Mouse (Mus musculus): Measurements from ENCODE around the gene Lpgat1. TPM values are rescaled to one million over a fixed set of nuclear protein-coding genes. Genes with fewer than 3 reads are reported as not detected.

The Lpgat1 gene
- 23.8 and 26.4 TPM in 2 replicates for polyA plus RNA-seq (2014; fragmentation: Nextera tagmentation; extraction: Ambion mirVana)

DNA sequence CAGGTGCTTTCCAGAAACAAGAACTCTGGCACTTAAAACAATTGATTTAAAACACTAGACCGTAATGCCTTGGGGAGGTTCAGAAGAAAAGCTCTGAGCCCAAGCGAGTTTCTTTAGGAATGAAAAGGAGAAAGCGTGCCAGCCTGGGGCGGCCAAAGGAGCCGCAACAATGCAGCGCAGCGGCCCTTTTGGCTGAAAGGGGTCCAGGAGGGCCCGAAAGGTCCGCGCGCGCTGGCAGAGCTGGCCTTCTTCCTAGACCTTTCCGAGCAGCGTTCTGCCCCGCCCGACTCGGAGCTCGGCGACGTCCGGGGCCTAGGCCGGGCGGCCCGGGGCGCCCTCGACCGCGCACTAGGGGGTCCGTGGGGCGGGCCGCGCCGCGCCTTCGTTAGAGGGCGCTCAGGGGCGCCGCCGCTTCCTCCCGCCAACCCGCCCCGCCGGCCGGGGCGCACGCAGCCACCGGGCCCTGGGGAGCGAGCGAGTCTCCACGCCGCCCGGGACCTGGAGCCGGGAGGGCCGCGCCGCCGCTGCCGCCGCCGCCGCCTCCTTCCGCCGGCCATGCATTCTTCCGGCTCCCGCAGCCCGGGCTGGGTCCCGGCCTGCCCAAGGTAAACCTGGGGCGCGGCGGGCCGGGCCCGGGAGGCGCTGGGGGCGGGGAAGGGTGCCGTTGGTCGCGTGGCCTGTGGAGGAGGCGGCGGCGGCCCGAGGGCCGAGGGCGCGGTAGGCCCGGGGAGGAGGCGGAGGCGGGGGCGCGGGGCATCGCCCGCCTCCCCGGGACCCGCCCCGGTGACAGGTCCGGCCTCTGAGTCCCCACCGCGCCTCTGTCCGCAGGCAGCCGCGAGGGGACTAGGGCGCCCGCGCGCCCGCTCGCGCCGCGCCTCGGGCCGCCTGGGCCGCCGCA lies at the start of gene Lpgat1:
TSS of gene Lpgat1 (plus strand) at position 234 of the 898 bp plus-strand sequence.
- WGBS = under 1% methylated on average over 66 of the region's 113 CpGs
- H3K27me3 ChIP-seq (ENCODE audit: control insufficient read depth, insufficient read depth, low read length) = no peaks in the 10 kb centered on the region
- H3K27ac ChIP-seq (ENCODE audit: low read length) = peak within 1 kb of the TSS; percentile 87
- peaks cover 3% of the 10 kb centered on the region; the same call in 1 of the 2 replicates for H3K36me3 ChIP-seq (ENCODE audit: control insufficient read depth, insufficient read depth, low read length)
- H3K4me3 ChIP-seq (ENCODE audit: low read depth, low read length) = peak within 1 kb of the TSS; percentile 83
- peak within 1 kb of the TSS; percentile 92 for H3K4me2 ChIP-seq (replicated peaks; ENCODE audit: low read depth, low read length)
- H3K9me3 ChIP-seq (ENCODE audit: control insufficient read depth, low read depth, low read length) = no peaks in the 10 kb centered on the region
- peak within 1 kb of the TSS; percentile 83 for H3K9ac ChIP-seq (replicated peaks; ENCODE audit: low read depth, low read length)
- H3K4me1 ChIP-seq (ENCODE audit: control insufficient read depth, insufficient read depth, low read length) = peaks cover 8% of the 10 kb centered on the region
- peak; percentile 89 for ATAC-seq (ENCODE audit: insufficient number of reproducible peaks, insufficient read depth, low FRiP score, low read depth)

DNA sequence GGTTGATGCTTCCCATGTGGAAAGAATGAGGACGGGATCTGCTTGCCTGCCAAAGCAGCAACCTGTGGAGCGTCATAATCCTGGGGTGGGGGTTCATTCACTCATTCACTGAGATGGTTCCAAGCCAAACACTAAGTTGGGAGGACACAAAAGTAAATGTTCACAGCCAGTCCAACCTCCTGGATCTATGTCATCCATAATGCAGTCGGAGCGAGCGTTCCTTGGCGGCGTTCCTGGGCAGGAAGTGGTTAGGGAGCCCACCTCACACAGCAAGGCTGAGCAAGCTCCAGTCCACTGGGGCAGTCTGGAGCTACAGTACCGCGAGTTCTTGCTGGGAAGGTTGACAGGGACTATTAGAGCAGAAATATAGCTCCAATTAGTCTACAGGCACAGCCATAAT lies 49.6 kb upstream of the Lpgat1 start:
- 52% methylated on average over 9 of the region's 9 CpGs for WGBS
- Histone ChIP-seq H3K4me2 (replicated peaks; ENCODE audit: low read depth, low read length) (no peak overlapping the region), H3K4me1 (ENCODE audit: control insufficient read depth, insufficient read depth, low read length) (no peaks in the 10 kb centered on the region; the same call in 1 of the 2 replicates), H3K27ac (ENCODE audit: low read length) (peak overlapping the region; percentile 27; the same call in 1 of the 2 replicates), H3K27me3 (ENCODE audit: control insufficient read depth, insufficient read depth, low read length) (no peaks in the 10 kb centered on the region), H3K4me3 (ENCODE audit: low read depth, low read length) (no peak overlapping the region), H3K9ac (replicated peaks; ENCODE audit: low read depth, low read length) (no peak overlapping the region), H3K36me3 (ENCODE audit: control insufficient read depth, insufficient read depth, low read length) (no peaks in the 10 kb centered on the region), H3K9me3 (ENCODE audit: control insufficient read depth, low read depth, low read length) (no peaks in the 10 kb centered on the region)
- peak; percentile 88 for ATAC-seq (ENCODE audit: insufficient number of reproducible peaks, insufficient read depth, low FRiP score, low read depth)

- no peaks in the 10 kb centered on the region for H3K27me3 ChIP-seq (ENCODE audit: control insufficient read depth, insufficient read depth, low read length)
- 81% methylated on average over 5 of the region's 5 CpGs for WGBS
- no peaks in the 10 kb centered on the region for H3K9me3 ChIP-seq (ENCODE audit: control insufficient read depth, low read depth, low read length)
Measured at GRCm38 (mm10) chr1:191674071-191674470, 43.6 kb upstream of the Lpgat1 start.

DNA sequence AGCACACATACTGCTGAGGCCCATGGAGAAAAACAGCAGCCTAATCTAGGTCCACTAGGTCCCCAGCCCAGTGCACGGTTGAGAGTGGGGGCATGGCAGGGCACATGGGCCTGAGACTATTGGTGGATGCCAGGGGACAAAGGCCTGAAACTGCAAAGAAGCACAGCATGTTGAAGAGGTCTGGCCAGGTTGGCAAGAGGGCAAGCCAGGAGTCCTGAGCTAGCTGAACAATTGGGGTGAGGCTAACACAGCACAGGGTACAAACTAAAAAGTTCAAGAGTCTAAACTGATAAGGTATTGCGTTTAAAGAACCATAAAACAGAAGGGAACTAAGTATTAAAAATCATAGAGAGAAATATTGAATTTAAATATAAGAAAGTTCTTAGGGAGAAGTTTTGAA lies 36.0 kb upstream of the Lpgat1 start:
- H3K27me3 ChIP-seq (ENCODE audit: control insufficient read depth, insufficient read depth, low read length) = no peaks in the 10 kb centered on the region
- no peaks in the 10 kb centered on the region for H3K4me1 ChIP-seq (ENCODE audit: control insufficient read depth, insufficient read depth, low read length)
- no peaks in the 10 kb centered on the region for H3K36me3 ChIP-seq (ENCODE audit: control insufficient read depth, insufficient read depth, low read length)
- H3K9me3 ChIP-seq (ENCODE audit: control insufficient read depth, low read depth, low read length) = peaks cover 7% of the 10 kb centered on the region; the same call in 1 of the 2 replicates
- no peak overlapping the region for H3K9ac ChIP-seq (replicated peaks; ENCODE audit: low read depth, low read length)
- H3K4me3 ChIP-seq (ENCODE audit: low read depth, low read length) = no peak overlapping the region
- no peak for ATAC-seq (ENCODE audit: insufficient number of reproducible peaks, insufficient read depth, low FRiP score, low read depth)
- WGBS = 68% methylated on average over 2 of the region's 2 CpGs
- no peak overlapping the region for H3K27ac ChIP-seq (ENCODE audit: low read length)
- no peak overlapping the region for H3K4me2 ChIP-seq (replicated peaks; ENCODE audit: low read depth, low read length)

More at GRCm38 (mm10) chr1:191674071-191674470, 43.6 kb upstream of the Lpgat1 start:
- Histone ChIP-seq H3K27ac (ENCODE audit: low read length) (no peak overlapping the region), H3K36me3 (ENCODE audit: control insufficient read depth, insufficient read depth, low read length) (no peaks in the 10 kb centered on the region), H3K9ac (replicated peaks; ENCODE audit: low read depth, low read length) (no peak overlapping the region), H3K4me1 (ENCODE audit: control insufficient read depth, insufficient read depth, low read length) (no peaks in the 10 kb centered on the region), H3K4me2 (replicated peaks; ENCODE audit: low read depth, low read length) (no peak overlapping the region), H3K4me3 (ENCODE audit: low read depth, low read length) (no peak overlapping the region)
- no peak for ATAC-seq (ENCODE audit: insufficient number of reproducible peaks, insufficient read depth, low FRiP score, low read depth)

DNA sequence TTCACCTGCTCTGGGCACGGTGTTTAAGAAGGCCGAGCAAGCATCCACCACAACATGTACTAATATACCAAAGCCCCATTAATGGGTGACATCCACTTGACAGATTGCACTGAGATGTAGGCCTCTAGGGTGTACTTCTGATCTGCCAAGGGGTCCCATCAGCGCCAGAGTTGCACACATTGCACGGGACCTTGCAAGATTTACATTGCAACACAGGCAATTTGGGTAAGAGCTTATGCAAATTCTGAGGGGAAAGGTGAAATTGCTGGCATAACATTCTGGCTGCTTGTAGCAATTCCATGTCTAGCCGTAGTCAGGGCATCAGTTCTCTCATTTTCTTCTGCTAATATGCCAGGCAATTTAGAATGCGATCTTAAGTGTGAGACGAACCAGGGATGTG lies 30.1 kb upstream of the Lpgat1 start:
- H3K4me3 ChIP-seq (ENCODE audit: low read depth, low read length) = no peak overlapping the region
- no peak overlapping the region for H3K4me2 ChIP-seq (replicated peaks; ENCODE audit: low read depth, low read length)
- H3K36me3 ChIP-seq (ENCODE audit: control insufficient read depth, insufficient read depth, low read length) = no peaks in the 10 kb centered on the region
- H3K9ac ChIP-seq (replicated peaks; ENCODE audit: low read depth, low read length) = no peak overlapping the region
- H3K9me3 ChIP-seq (ENCODE audit: control insufficient read depth, low read depth, low read length) = peaks cover 7% of the 10 kb centered on the region; the same call in 1 of the 2 replicates
- WGBS = 86% methylated on average over 7 of the region's 7 CpGs
- no peak for ATAC-seq (ENCODE audit: insufficient number of reproducible peaks, insufficient read depth, low FRiP score, low read depth)
- H3K27me3 ChIP-seq (ENCODE audit: control insufficient read depth, insufficient read depth, low read length) = no peaks in the 10 kb centered on the region
- no peaks in the 10 kb centered on the region for H3K4me1 ChIP-seq (ENCODE audit: control insufficient read depth, insufficient read depth, low read length)
- H3K27ac ChIP-seq (ENCODE audit: low read length) = no peak overlapping the region

DNA sequence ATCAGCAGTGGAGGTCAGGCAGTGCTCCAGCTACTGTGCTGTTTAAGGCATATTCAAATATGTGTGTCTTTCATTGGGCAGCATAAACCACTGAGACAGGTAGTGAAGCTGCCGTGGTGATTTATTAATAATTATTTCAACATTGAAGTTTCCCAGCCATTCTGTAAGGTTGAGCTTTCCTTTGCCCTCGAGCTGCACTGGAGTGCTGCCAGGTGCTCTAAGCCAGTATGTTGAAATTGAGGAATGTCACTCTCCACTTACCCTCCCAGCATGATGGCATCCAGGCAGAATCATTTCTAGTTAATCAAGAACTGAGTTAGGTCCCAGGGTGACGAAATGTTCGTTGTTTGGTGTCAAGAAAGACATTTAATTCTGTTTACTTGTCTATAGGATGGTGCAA lies 24.4 kb upstream of the Lpgat1 start:
- Histone ChIP-seq H3K27ac (ENCODE audit: low read length) (no peak overlapping the region), H3K9me3 (ENCODE audit: control insufficient read depth, low read depth, low read length) (no peaks in the 10 kb centered on the region), H3K9ac (replicated peaks; ENCODE audit: low read depth, low read length) (no peak overlapping the region), H3K27me3 (ENCODE audit: control insufficient read depth, insufficient read depth, low read length) (no peaks in the 10 kb centered on the region), H3K4me2 (replicated peaks; ENCODE audit: low read depth, low read length) (no peak overlapping the region), H3K36me3 (ENCODE audit: control insufficient read depth, insufficient read depth, low read length) (no peaks in the 10 kb centered on the region), H3K4me3 (ENCODE audit: low read depth, low read length) (no peak overlapping the region), H3K4me1 (ENCODE audit: control insufficient read depth, insufficient read depth, low read length) (no peaks in the 10 kb centered on the region)
- 35% methylated on average over 4 of the region's 4 CpGs for WGBS
- ATAC-seq (ENCODE audit: insufficient number of reproducible peaks, insufficient read depth, low FRiP score, low read depth) = no peak

GRCm38 (mm10) chr1:191698253-191698795 lies 19.3 kb upstream of the Lpgat1 start:
- H3K27me3 ChIP-seq (ENCODE audit: control insufficient read depth, insufficient read depth, low read length) = no peaks in the 10 kb centered on the region
- no peak overlapping the region for H3K27ac ChIP-seq (ENCODE audit: low read length)
- no peaks in the 10 kb centered on the region for H3K9me3 ChIP-seq (ENCODE audit: control insufficient read depth, low read depth, low read length)
- H3K36me3 ChIP-seq (ENCODE audit: control insufficient read depth, insufficient read depth, low read length) = no peaks in the 10 kb centered on the region
- no peak overlapping the region for H3K4me3 ChIP-seq (ENCODE audit: low read depth, low read length)
- H3K9ac ChIP-seq (replicated peaks; ENCODE audit: low read depth, low read length) = no peak overlapping the region
- H3K4me1 ChIP-seq (ENCODE audit: control insufficient read depth, insufficient read depth, low read length) = no peaks in the 10 kb centered on the region
- H3K4me2 ChIP-seq (replicated peaks; ENCODE audit: low read depth, low read length) = no peak overlapping the region
- 22% methylated on average over 1 of the region's 1 CpGs for WGBS
- no peak for ATAC-seq (ENCODE audit: insufficient number of reproducible peaks, insufficient read depth, low FRiP score, low read depth)

GRCm38 (mm10) chr1:191704535-191704934 lies 13.1 kb upstream of the Lpgat1 start:
- Histone ChIP-seq H3K27ac (ENCODE audit: low read length) (no peak overlapping the region), H3K9ac (replicated peaks; ENCODE audit: low read depth, low read length) (no peak overlapping the region), H3K9me3 (ENCODE audit: control insufficient read depth, low read depth, low read length) (no peaks in the 10 kb centered on the region), H3K27me3 (ENCODE audit: control insufficient read depth, insufficient read depth, low read length) (no peaks in the 10 kb centered on the region), H3K36me3 (ENCODE audit: control insufficient read depth, insufficient read depth, low read length) (no peaks in the 10 kb centered on the region), H3K4me1 (ENCODE audit: control insufficient read depth, insufficient read depth, low read length) (no peaks in the 10 kb centered on the region), H3K4me2 (replicated peaks; ENCODE audit: low read depth, low read length) (no peak overlapping the region), H3K4me3 (ENCODE audit: low read depth, low read length) (no peak overlapping the region)
- ATAC-seq (ENCODE audit: insufficient number of reproducible peaks, insufficient read depth, low FRiP score, low read depth) = no peak
- WGBS = 28% methylated on average over 4 of the region's 4 CpGs
